Mouse (Mus musculus) stomach, embryonic 14.5 days (tissue): ENCODE data around the gene Kdm2b. TPM values are rescaled to one million over a fixed set of nuclear protein-coding genes. Genes with fewer than 3 reads are reported as not detected.
A peak's percentile ranks its signal among the peaks of the same experiment; 100 is the strongest.

Experiments
- ATAC-seq: fragments of 200-750 bp; cut with Nextera tagmentation; 2 replicates; pipeline ENCODE4 v1.8.0; 2017; ENCODE audit warnings: low read depth, moderate TSS enrichment; ENCODE audit not compliant: insufficient number of reproducible peaks, insufficient read depth, low FRiP score
- H3K27ac ChIP-seq: fragments of 300-500 bp; sonication (generic); 2 replicates; pipeline ENCODE4 v1.5.1; 2014; ENCODE audit warnings: mild to moderate bottlenecking, low read length, moderate library complexity, mixed read lengths
- H3K27me3 ChIP-seq: fragments of 300-500 bp; sonication (generic); 2 replicates; pipeline ENCODE4 v1.6.1; 2014; ENCODE audit warnings: low read length, control low read depth, mixed read lengths; ENCODE audit not compliant: control insufficient read depth, insufficient read depth
- H3K36me3 ChIP-seq: fragments of 300-500 bp; sonication (generic); 2 replicates; pipeline ENCODE4 v1.6.1; 2014; ENCODE audit warnings: mild to moderate bottlenecking, control low read depth, low read length, moderate library complexity, mixed read lengths; ENCODE audit not compliant: control insufficient read depth, insufficient read depth
- H3K4me1 ChIP-seq: fragments of 300-500 bp; sonication (generic); 2 replicates; pipeline ENCODE4 v1.6.1; 2014; ENCODE audit warnings: low read length, control low read depth, mixed read lengths; ENCODE audit not compliant: control insufficient read depth, insufficient read depth
- H3K4me2 ChIP-seq: fragments of 300-500 bp; sonication (generic); replicated peaks from 2 replicates; pipeline ENCODE4 v1.6.1; 2014; ENCODE audit warnings: low read depth, low read length, control low read depth
- H3K4me3 ChIP-seq: fragments of 300-500 bp; sonication (generic); 2 replicates; pipeline ENCODE4 v1.5.1; 2014; ENCODE audit warnings: low read depth, low read length, control low read depth
- H3K9ac ChIP-seq: fragments of 300-500 bp; sonication (generic); replicated peaks from 2 replicates; pipeline ENCODE4 v1.6.1; 2014; ENCODE audit warnings: low read depth, mild to moderate bottlenecking, control low read depth, low read length, moderate library complexity, mixed read lengths
- H3K9me3 ChIP-seq: fragments of 300-500 bp; sonication (generic); 2 replicates; pipeline ENCODE4 v1.6.1; 2016; ENCODE audit warnings: low read depth, low read length, control low read depth; ENCODE audit not compliant: control insufficient read depth
- WGBS: fragments of 180-500 bp; shearing (Covaris S2); extraction: QIAGEN DNeasy Blood & Tissue Kit; methylation state at CpG from one replicate; pipeline ENCODE4 v1.1.7; 2014; 5-methylcytosine and 5-hydroxymethylcytosine counted together
- polyA plus RNA-seq: library from polyadenylated mRNA; unstranded; fragments of >200 nt; fragmentation: Nextera tagmentation; extraction: Ambion mirVana; gene quantifications from 2 replicates; pipeline ENCODE4 v1.2.1, GENCODE M21; 2014

The Kdm2b gene
- polyA plus RNA-seq, 1 experiment from 2014 or later: 37.9 TPM

DNA sequence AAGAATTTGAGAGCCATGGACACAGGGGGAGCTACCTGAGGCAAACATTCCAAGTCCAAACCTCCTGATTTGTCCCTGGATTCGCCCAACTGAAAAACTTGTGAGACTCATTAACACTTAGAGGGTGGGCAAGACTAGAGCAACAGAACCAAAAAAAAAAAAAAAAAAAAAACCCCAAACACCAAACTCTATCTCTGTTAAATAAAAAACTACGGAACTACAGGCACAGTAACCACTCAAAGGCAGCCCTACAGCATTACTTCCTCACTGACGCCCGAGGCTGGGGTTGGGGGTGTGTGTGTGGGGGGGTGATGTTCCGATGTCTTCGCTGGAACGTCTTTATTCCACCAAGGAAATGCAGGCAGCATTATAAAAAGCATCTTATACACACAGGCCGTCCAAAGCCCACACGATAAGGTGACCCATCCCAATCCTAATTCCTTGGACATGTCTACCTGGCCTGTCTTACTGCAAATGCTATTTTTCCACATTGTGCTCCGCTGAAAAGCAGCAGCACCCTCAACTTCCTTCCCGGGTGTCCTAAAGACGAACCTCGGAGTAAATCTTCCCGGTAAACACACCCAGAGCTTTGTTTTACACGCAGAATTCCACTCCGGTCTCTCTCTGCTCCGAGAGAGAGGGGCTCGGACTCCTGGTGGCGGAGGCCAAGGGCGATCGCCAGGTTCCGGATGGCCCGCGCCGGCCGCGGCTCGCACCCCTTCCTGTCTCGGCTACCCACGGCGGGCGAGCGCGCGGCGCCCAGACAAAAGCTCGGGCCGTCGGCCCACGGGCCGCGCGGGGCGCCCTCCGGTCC is 90.5 kb downstream of the Kdm2b start:
- 2% methylated on average over 43 of the region's 45 CpGs for WGBS
- H3K27ac ChIP-seq: peak overlapping the region; percentile 89
- H3K27me3 ChIP-seq: no peaks in the 10 kb centered on the region
- no peaks in the 10 kb centered on the region for H3K36me3 ChIP-seq
- H3K4me2 ChIP-seq: peak overlapping the region; percentile 89
- H3K4me1 ChIP-seq: peaks cover 16% of the 10 kb centered on the region
- no peaks in the 10 kb centered on the region for H3K9me3 ChIP-seq
- H3K9ac ChIP-seq: peak overlapping the region; percentile 87
- no peak for ATAC-seq
- peak overlapping the region; percentile 86 for H3K4me3 ChIP-seq

- ATAC-seq: no peak
- Histone ChIP-seq H3K27me3 (no peaks in the 10 kb centered on the region), H3K27ac (no peak overlapping the region), H3K9ac (no peak overlapping the region), H3K4me1 (peaks cover 16% of the 10 kb centered on the region), H3K36me3 (no peaks in the 10 kb centered on the region), H3K4me3 (no peak overlapping the region), H3K9me3 (no peaks in the 10 kb centered on the region), H3K4me2 (peak overlapping the region; percentile 89; the same call in 1 of the 2 replicates)
- 82% methylated on average over 6 of the region's 6 CpGs for WGBS
Observed at GRCm38 (mm10) chr5:122898153-122898552, 91.5 kb downstream of the Kdm2b start.

DNA sequence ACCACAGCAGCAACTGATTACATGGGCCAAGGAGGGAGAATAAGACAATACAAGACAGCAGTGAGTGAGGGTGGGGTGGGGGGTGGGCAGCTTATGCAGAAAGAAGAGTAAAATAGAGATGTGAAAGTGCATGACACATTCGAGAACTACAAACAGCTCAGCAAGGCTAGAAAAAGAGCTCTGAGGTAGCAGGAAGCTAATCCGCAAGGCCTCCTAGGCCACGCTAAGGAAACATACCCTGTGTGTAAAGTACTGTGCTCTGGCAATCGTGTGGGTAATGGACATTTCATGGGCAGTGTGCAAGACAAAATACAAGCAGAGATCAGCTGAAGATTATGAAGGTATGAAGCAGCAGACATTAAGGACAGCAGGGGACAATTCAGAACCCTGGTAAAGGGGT is 94.8 kb downstream of the Kdm2b start:
- peaks cover 11% of the 10 kb centered on the region for H3K4me1 ChIP-seq
- no peak overlapping the region for H3K27ac ChIP-seq
- no peak overlapping the region for H3K9ac ChIP-seq
- no peaks in the 10 kb centered on the region for H3K27me3 ChIP-seq
- no peak for ATAC-seq
- no peak overlapping the region for H3K4me2 ChIP-seq
- no peaks in the 10 kb centered on the region for H3K9me3 ChIP-seq
- H3K4me3 ChIP-seq: no peak overlapping the region
- H3K36me3 ChIP-seq: no peaks in the 10 kb centered on the region
- 65% methylated on average over 4 of the region's 4 CpGs for whole genome bisulfite sequencing

GRCm38 (mm10) chr5:122894007-122894637 is 95.5 kb downstream of the Kdm2b start:
- no peaks in the 10 kb centered on the region for H3K9me3 ChIP-seq
- H3K4me1 ChIP-seq: peaks cover 11% of the 10 kb centered on the region
- H3K36me3 ChIP-seq: no peaks in the 10 kb centered on the region
- no peak overlapping the region for H3K4me2 ChIP-seq
- H3K27me3 ChIP-seq: no peaks in the 10 kb centered on the region
- no peak for ATAC-seq
- WGBS: 91% methylated on average over 5 of the region's 5 CpGs
- H3K4me3 ChIP-seq: no peak overlapping the region
- H3K27ac ChIP-seq: no peak overlapping the region
- no peak overlapping the region for H3K9ac ChIP-seq

DNA sequence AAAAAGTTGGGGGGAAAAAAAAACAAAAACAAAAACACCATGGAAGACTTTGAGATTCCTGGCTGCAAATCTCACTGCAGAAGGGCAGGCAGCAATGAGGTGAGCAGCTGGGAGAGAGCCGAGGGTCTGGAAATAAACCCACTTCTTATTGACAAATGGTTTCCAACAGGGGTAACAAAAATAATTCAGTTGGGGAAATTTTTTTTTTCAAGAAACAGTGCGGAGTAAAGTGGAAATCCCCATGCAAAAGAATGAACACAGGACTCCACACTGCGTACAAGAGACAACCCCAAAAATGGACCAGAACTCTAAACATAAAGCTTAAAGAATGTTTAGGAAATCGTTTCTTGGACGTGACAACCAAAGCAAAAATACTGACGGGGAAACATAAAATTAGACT is 96.4 kb downstream of the Kdm2b start:
- Histone ChIP-seq H3K9ac (no peak overlapping the region), H3K4me2 (no peak overlapping the region), H3K4me1 (peaks cover 4% of the 10 kb centered on the region; the same call in 1 of the 2 replicates), H3K27ac (no peak overlapping the region), H3K36me3 (no peaks in the 10 kb centered on the region), H3K9me3 (no peaks in the 10 kb centered on the region), H3K27me3 (no peaks in the 10 kb centered on the region), H3K4me3 (no peak overlapping the region)
- no peak for ATAC-seq
- 78% methylated on average over 6 of the region's 6 CpGs for WGBS

DNA sequence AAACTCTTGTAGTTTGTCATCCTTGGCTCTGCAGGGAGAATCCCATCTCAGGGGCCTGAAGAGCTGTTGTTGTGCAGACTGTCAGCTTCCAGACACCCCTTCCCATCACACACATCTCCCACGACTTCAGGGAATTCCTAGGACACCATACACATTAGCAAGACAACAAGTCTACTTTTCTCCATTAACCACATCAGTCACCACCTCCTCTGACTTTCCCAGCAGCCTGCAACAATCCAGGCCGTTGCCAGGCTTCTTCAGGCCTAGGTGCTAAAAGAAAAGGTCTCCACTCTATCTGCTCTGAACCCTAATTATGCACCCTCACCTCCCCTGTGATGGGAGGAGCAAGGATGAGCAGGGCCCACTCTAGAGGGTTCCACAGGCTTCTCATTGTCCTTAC is 99.2 kb downstream of the Kdm2b start:
- Histone ChIP-seq H3K4me2 (no peak overlapping the region), H3K27me3 (no peaks in the 10 kb centered on the region), H3K36me3 (no peaks in the 10 kb centered on the region), H3K27ac (no peak overlapping the region), H3K4me1 (no peaks in the 10 kb centered on the region), H3K9ac (no peak overlapping the region), H3K9me3 (no peaks in the 10 kb centered on the region), H3K4me3 (no peak overlapping the region)
- no peak for ATAC-seq
- WGBS: 65% methylated on average over 2 of the region's 2 CpGs

DNA sequence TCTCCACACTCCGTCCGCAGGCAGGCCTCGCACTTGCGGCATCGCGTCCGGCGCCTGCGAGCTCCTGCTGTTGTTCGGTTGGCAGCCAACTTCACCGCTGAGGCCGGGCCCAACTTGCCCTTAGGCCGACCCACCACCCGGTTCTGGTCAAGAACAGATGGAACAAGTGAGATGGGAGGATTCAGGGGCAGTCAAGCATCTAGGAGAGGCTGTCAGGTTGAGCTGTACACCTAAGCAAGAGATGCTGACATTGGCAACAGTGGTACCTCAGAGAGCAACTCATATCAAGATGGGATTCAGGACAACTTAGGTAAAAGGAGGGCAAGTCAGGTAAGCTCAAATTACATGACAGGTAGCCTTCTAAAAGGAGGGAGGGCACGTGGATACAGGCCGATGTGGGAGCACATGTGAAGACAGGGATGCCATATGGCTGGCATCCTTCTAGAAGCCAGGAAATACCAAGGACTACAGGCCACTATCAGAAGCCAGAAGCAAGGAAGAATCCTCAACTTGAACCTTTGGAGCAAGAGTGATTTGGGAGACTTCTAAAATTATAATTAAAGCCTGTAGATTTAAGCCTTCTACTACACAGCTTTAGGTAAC is 100.9 kb downstream of the Kdm2b start:
- Histone ChIP-seq H3K4me3 (no peak overlapping the region), H3K4me1 (no peaks in the 10 kb centered on the region; the same call in 1 of the 2 replicates), H3K36me3 (no peaks in the 10 kb centered on the region), H3K4me2 (no peak overlapping the region), H3K9me3 (no peaks in the 10 kb centered on the region), H3K27me3 (no peaks in the 10 kb centered on the region), H3K9ac (no peak overlapping the region), H3K27ac (no peak overlapping the region)
- ATAC-seq: no peak
- 93% methylated on average over 16 of the region's 16 CpGs for WGBS

DNA sequence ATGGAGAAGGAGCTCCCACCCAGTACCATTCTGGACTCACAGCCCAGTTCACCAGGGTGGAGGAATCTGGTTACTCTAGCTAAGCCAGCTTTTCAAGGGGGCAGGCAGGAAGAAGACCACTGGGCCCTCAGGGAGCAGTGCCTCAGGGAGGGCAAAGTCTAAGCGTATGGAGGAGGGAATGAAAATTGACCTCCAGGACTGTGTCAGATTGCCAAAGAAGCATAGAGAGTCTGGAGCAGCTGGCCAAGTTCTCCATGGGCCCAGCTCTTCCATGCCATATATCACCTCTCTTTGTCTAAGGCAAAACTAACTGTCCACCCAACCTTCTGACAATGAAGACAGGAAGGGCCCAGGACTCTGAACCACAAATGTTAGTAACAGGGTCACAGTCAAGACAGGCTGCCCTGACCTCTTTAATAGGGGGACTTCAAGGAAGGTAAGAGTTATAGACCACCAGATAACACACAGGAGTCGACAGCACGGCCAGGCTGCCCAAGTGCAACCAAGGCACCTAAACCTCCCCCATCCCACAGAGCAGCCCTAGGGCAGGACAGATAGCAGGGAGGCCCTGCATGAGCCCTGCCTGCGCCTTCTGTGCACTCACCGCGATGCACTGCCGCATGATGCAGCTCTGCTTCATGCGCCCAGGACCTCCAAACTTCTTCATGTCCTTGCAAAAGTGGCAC is 101.6 kb downstream of the Kdm2b start:
- Histone ChIP-seq H3K9me3 (no peaks in the 10 kb centered on the region), H3K4me2 (no peak overlapping the region), H3K27ac (no peak overlapping the region), H3K4me1 (no peaks in the 10 kb centered on the region; the same call in 1 of the 2 replicates), H3K27me3 (no peaks in the 10 kb centered on the region), H3K36me3 (no peaks in the 10 kb centered on the region), H3K4me3 (no peak overlapping the region), H3K9ac (no peak overlapping the region)
- WGBS: 83% methylated on average over 8 of the region's 8 CpGs
- no peak for ATAC-seq
